In genomic region chr2:117204534-117204933, GRCm38 (mm10) we compare ENCODE assay signal across 17 mouse cellular contexts.
"Had no signal": no experiment of that assay in that cellular context is flagged by ENCODE, and none has a peak within 500 bp of the region (broad histone marks: within the 10 kb centered on the region; RNA-seq: fewer than 3 reads in every experiment).

No protein-coding gene starts in this region.

- H3K9ac ChIP-seq: limb, embryonic 12.5 days; liver, embryonic 14.5 days; lung, embryonic 14.5 days; midbrain, embryonic 15.5 days; neural tube, embryonic 12.5 days had no signal

- H3K27ac ChIP-seq: kidney, postnatal 0 days; limb, embryonic 12.5 days; liver, embryonic 14.5 days; macrophage; midbrain, embryonic 15.5 days; neural tube, embryonic 12.5 days; stomach, postnatal 0 days had no signal

- H3K27me3 ChIP-seq: limb, embryonic 12.5 days; midbrain, embryonic 15.5 days; neural tube, embryonic 12.5 days had no signal

- H3K4me2 ChIP-seq: limb, embryonic 12.5 days; lung, embryonic 14.5 days; midbrain, embryonic 11.5 days; midbrain, embryonic 15.5 days; neural tube, embryonic 12.5 days had no signal

- H3K36me3 ChIP-seq: limb, embryonic 12.5 days; midbrain, embryonic 15.5 days; neural tube, embryonic 12.5 days had no signal

- ATAC-seq: inflammation-experienced regulatory T-cells, adult 6 months; intestine, postnatal 0 days; midbrain, embryonic 15.5 days had no signal

- H3K9me3 ChIP-seq: limb, embryonic 12.5 days; midbrain, embryonic 15.5 days; neural tube, embryonic 12.5 days had no signal

- DNase-seq: kidney, adult 9 months; kidney, postnatal 4 days; lung, embryonic 14.5 days; thymus, adult 18-20 months; thymus, postnatal 14 days had no signal

- H3K4me3 ChIP-seq: layer of hippocampus, adult 2 months; limb, embryonic 12.5 days; megakaryocyte, embryonic 14.5 days; midbrain, embryonic 15.5 days; neural tube, embryonic 12.5 days had no signal

- H3K4me1 ChIP-seq: midbrain, embryonic 15.5 days had no signal
